Mouse (Mus musculus) cerebellum, adult 2 months (tissue): ENCODE results near the gene Ccdc32.

ENCODE experiments used
- CTCF ChIP-seq: fragments of 200-500 bp; IDR thresholded peaks from 2 replicates; pipeline ENCODE4 v1.5.1; 2011; ENCODE audit warnings: low read depth, mild to moderate bottlenecking, control low read depth, low read length, moderate library complexity, borderline replicate concordance; ENCODE audit not compliant: insufficient read depth
- POLR2A ChIP-seq: fragments of 200-500 bp; IDR thresholded peaks from 2 replicates; pipeline ENCODE4 v1.6.1; 2011; ENCODE audit warnings: low read length, control low read depth, borderline replicate concordance; ENCODE audit not compliant: insufficient read depth

- TF ChIP-seq POLR2A: no peak
- TF ChIP-seq CTCF: no peak
Measured at GRCm38 (mm10) chr2:119019131-119019530, 10.1 kb downstream of the Ccdc32 start.
